Mouse (Mus musculus) CH12.LX (cell line): ENCODE results near the gene Prss21. TPM values are rescaled to one million over a fixed set of nuclear protein-coding genes. Genes with fewer than 3 reads are reported as not detected.

Experiments
- DNase-seq: peaks from one replicate; pipeline ENCODE4 v3.0.0-alpha.2; 2013; ENCODE audit errors: extremely low read depth
- H3K27ac ChIP-seq: 2 replicates; pipeline ENCODE4 v1.5.1; 2012; ENCODE audit warnings: low read depth, mild to moderate bottlenecking, control low read depth, moderate library complexity; ENCODE audit not compliant: insufficient read depth
- H3K27me3 ChIP-seq: replicated peaks from 2 replicates; pipeline ENCODE3; 2012; ENCODE audit warnings: inconsistent platforms
- H3K36me3 ChIP-seq, 2 experiments: replicated peaks in 1 of 2; 2 replicates each; pipeline versions ENCODE3 to v1.6.1; 2012; ENCODE audit warnings: inconsistent platforms in 1 of 2, low read length in 1 of 2, mild to moderate bottlenecking in 1 of 2, mixed read lengths in 1 of 2, moderate library complexity in 1 of 2; ENCODE audit not compliant: control insufficient read depth in 1 of 2, insufficient read depth in 1 of 2
- H3K4me1 ChIP-seq, 2 experiments: 2 replicates each; pipeline ENCODE4 v1.6.1; 2012; ENCODE audit warnings: inconsistent platforms in 1 of 2, moderate library complexity in 1 of 2; ENCODE audit not compliant: insufficient read depth in 2 of 2, control insufficient read depth in 1 of 2
- H3K4me2 ChIP-seq: 2 replicates; pipeline ENCODE4 v1.6.1; 2012; ENCODE audit warnings: low read depth, mild to moderate bottlenecking, control low read depth; ENCODE audit not compliant: poor library complexity, insufficient read depth, severe bottlenecking
- H3K4me3 ChIP-seq, 3 experiments: fragments of 150-350 bp in 1 of 3; sonication (generic) in 1 of 3; replicated peaks in 1 of 3; 2 replicates each; pipeline versions ENCODE3 to v1.5.1; 2011 to 2012; ENCODE audit warnings: low read depth in 2 of 3, low read length in 2 of 3, mild to moderate bottlenecking in 2 of 3, moderate library complexity in 2 of 3, control low read depth in 1 of 3, improper control_type of control experiment in 1 of 3, inconsistent platforms in 1 of 3, mixed read lengths in 1 of 3; ENCODE audit not compliant: poor library complexity in 1 of 3
- H3K79me2 ChIP-seq: replicated peaks from 2 replicates; pipeline ENCODE4 v1.6.1; 2012; ENCODE audit warnings: mild to moderate bottlenecking, moderate library complexity; ENCODE audit not compliant: control insufficient read depth, poor library complexity, insufficient read depth, severe bottlenecking; ENCODE audit errors: extremely low read depth
- H3K9ac ChIP-seq: 2 replicates; pipeline ENCODE4 v1.6.1; 2012; ENCODE audit warnings: low read depth, mild to moderate bottlenecking, control low read depth, moderate library complexity; ENCODE audit not compliant: insufficient read depth
- H3K9me3 ChIP-seq: replicated peaks from 2 replicates; pipeline ENCODE3; 2012; ENCODE audit warnings: low read length, inconsistent platforms, mixed read lengths
- BHLHE40 ChIP-seq: IDR thresholded peaks from 2 replicates; pipeline ENCODE4 v1.6.1; 2011; ENCODE audit warnings: mild to moderate bottlenecking, low read depth, low read length, improper control_type of control experiment
- CHD1 ChIP-seq: IDR thresholded peaks from 2 replicates; pipeline ENCODE4 v1.6.1; 2012; ENCODE audit warnings: low read depth, low read length, improper control_type of control experiment, inconsistent platforms
- CTCF ChIP-seq, 2 experiments: IDR thresholded peaks in 1 of 2; conservative IDR thresholded peaks in 1 of 2; 2 replicates each; pipeline ENCODE4 v1.5.1; 2011 to 2012; ENCODE audit warnings: low read depth in 2 of 2, low read length in 2 of 2, improper control_type of control experiment in 1 of 2, inconsistent platforms in 1 of 2, mild to moderate bottlenecking in 1 of 2, moderate library complexity in 1 of 2
- ELF1 ChIP-seq: IDR thresholded peaks from 2 replicates; pipeline ENCODE4 v1.6.1; 2014; ENCODE audit warnings: low read depth, mild to moderate bottlenecking, inconsistent platforms, low read length, improper control_type of control experiment
- HCFC1 ChIP-seq: IDR thresholded peaks from 2 replicates; pipeline ENCODE4 v1.6.1; 2012; ENCODE audit warnings: low read depth, mild to moderate bottlenecking, inconsistent platforms, low read length, improper control_type of control experiment
- JUND ChIP-seq: conservative IDR thresholded peaks from 2 replicates; pipeline ENCODE4 v1.6.1; 2011; ENCODE audit warnings: low read depth, low read length, improper control_type of control experiment
- KAT2A ChIP-seq: IDR thresholded peaks from 2 replicates; pipeline ENCODE4 v1.6.1; 2012; ENCODE audit warnings: low read length, improper control_type of control experiment, inconsistent platforms; ENCODE audit not compliant: insufficient replicate concordance
- MEF2A ChIP-seq: IDR thresholded peaks from 2 replicates; pipeline ENCODE4 v1.6.1; 2014; ENCODE audit warnings: low read depth, mild to moderate bottlenecking, inconsistent platforms, low read length, improper control_type of control experiment, borderline replicate concordance
- MXI1 ChIP-seq: IDR thresholded peaks from 2 replicates; pipeline ENCODE4 v1.6.1; 2011; ENCODE audit warnings: mild to moderate bottlenecking, low read depth, low read length, improper control_type of control experiment
- MYC ChIP-seq: IDR thresholded peaks from 2 replicates; pipeline ENCODE4 v1.6.1; 2011; ENCODE audit warnings: low read depth, mild to moderate bottlenecking, improper control_type of control experiment, low read length
- NELFE ChIP-seq: IDR thresholded peaks from 2 replicates; pipeline ENCODE4 v1.6.1; 2011; ENCODE audit warnings: low read depth, low read length, improper control_type of control experiment
- NRF1 ChIP-seq: IDR thresholded peaks from 2 replicates; pipeline ENCODE4 v1.6.1; 2014; ENCODE audit warnings: low read depth, mild to moderate bottlenecking, inconsistent platforms, low read length, improper control_type of control experiment, moderate library complexity
- POLR2A ChIP-seq: IDR thresholded peaks from 2 replicates; pipeline ENCODE4 v1.6.1; 2011; ENCODE audit warnings: low read depth, mild to moderate bottlenecking, improper control_type of control experiment, low read length
- POLR2AphosphoS2 ChIP-seq: IDR thresholded peaks from 2 replicates; pipeline ENCODE4 v1.6.1; 2011; ENCODE audit warnings: low read depth, low read length, improper control_type of control experiment
- RAD21 ChIP-seq: IDR thresholded peaks from 2 replicates; pipeline ENCODE4 v1.6.1; 2011; ENCODE audit warnings: low read depth, mild to moderate bottlenecking, low read length, improper control_type of control experiment, moderate library complexity
- RCOR1 ChIP-seq: conservative IDR thresholded peaks from 2 replicates; pipeline ENCODE4 v1.6.1; 2012; ENCODE audit warnings: low read depth, mild to moderate bottlenecking, inconsistent platforms, low read length, improper control_type of control experiment
- SMC3 ChIP-seq: IDR thresholded peaks from 2 replicates; pipeline ENCODE4 v1.6.1; 2011; ENCODE audit warnings: low read depth, low read length, improper control_type of control experiment
- TBP ChIP-seq: conservative IDR thresholded peaks from 2 replicates; pipeline ENCODE4 v1.6.1; 2011; ENCODE audit warnings: low read depth, low read length, improper control_type of control experiment
- TCF12 ChIP-seq: IDR thresholded peaks from 2 replicates; pipeline ENCODE4 v1.6.1; 2014; ENCODE audit warnings: low read depth, mild to moderate bottlenecking, inconsistent platforms, low read length, improper control_type of control experiment
- USF1 ChIP-seq: IDR thresholded peaks from 2 replicates; pipeline ENCODE4 v1.6.1; 2014; ENCODE audit warnings: low read depth, mild to moderate bottlenecking, inconsistent platforms, low read length, improper control_type of control experiment
- USF2 ChIP-seq: conservative IDR thresholded peaks from 2 replicates; pipeline ENCODE4 v1.6.1; 2011; ENCODE audit warnings: low read depth, low read length, improper control_type of control experiment
- ZC3H11A ChIP-seq: IDR thresholded peaks from 2 replicates; pipeline ENCODE4 v1.6.1; 2012; ENCODE audit warnings: low read depth, mild to moderate bottlenecking, inconsistent platforms, low read length, improper control_type of control experiment
- ZMIZ1 ChIP-seq: IDR thresholded peaks from 2 replicates; pipeline ENCODE4 v1.6.1; 2012; ENCODE audit warnings: low read depth, mild to moderate bottlenecking, inconsistent platforms, low read length, improper control_type of control experiment
- ZNF384 ChIP-seq: IDR thresholded peaks from 2 replicates; pipeline ENCODE4 v1.6.1; 2012; ENCODE audit warnings: low read depth, low read length, improper control_type of control experiment, inconsistent platforms
- dilution Hi-C: fragments of 300-500 bp; cut with MboI; formaldehyde crosslinking; loops from 2 replicates; pipeline ENCODE4 v1.14.3; 2020; ENCODE audit warnings: low sequenced_read_pairs; ENCODE audit not compliant: extremely low pct_unique_long_range_greater_than_20kb, extremely low pct_ligation_motif_present
- in situ Hi-C: fragments of 300-500 bp; cut with MboI; formaldehyde crosslinking; loops from 3 replicates; pipeline ENCODE4 v1.14.3; 2019; ENCODE audit warnings: low sequenced_read_pairs, low pct_ligation_motif_present, low pct_unique_long_range_greater_than_20kb, mixed read lengths
- polyA plus RNA-seq: library from polyadenylated mRNA; unstranded; fragments of >175 nt; gene quantifications from 2 replicates; pipeline ENCODE4 v1.2.1, GENCODE M21; 2012; ENCODE audit warnings: low read depth; ENCODE audit not compliant: insufficient read length
- total RNA-seq, 2 experiments: library from RNA; depleted of rRNA; stranded (reverse); fragments of 300-350 nt in 1 of 2; fragments of >200 nt in 1 of 2; gene quantifications; 2 replicates each; pipeline ENCODE4 v1.2.3; 2012 to 2014

Prss21 gene
- total and polyA plus RNA-seq, 3 experiments, result not detected

DNA sequence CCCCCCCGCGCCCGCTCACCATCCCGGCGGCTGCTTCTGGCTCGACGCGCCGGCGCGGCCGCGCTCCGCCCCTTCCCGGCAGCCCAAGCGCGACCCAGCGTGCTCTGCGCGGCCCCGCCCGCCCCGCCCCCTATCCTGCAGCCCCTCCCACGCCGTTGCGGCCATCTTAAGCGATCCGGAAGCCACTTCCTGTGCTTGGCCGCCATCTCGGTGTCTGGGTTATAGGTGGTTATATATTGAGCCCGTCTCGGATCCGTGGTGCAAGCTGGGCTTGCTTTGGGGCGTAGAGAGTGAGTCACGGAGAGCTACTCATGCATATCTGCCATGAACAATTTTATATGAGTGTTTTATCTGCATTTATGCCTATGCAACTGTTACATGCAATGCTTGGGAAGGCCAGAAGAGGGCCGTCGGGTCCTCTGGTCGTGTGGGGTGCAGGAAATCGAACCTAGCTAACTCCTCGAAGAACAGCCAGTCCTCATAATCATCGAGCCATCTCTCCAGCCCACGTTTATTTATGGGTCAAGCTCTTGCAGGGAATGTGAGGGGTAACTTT lies 38.7 kb upstream of the Prss21 start, which contains the start of gene Elob:
Gene Elob, minus strand, starts transcription at position 73 of the 556 bp plus-strand sequence.
- in situ Hi-C loops, result no loop called here
- H3K4me1 ChIP-seq, result peaks cover 2 to 32% of the 10 kb centered on the region in 2 experiments; a peak in 3 of 4 replicates

DNA sequence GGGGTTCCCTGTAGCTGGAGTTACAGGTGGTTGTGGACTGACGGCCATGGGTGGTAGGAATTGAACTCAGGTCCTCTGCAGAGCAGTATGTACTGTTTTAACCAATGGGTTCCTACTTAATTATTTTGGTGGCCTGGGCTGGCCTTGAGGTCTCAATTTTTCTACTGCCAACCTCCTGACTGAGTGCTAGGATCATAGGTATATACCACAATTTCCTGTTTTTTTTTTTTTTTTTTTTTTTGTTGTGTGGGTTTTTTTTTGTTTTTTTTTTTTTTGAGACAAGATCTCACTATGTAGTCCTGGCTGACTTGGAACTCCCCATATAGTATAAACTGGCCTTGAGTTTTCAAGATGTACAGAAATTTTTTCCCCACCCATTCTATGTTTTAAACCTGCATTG lies 36.7 kb upstream of the Prss21 start:
- DNase-seq, result no peak
- Histone ChIP-seq H3K4me2 (no peak overlapping the region), H3K27ac (no peak overlapping the region), H3K27me3 (no peaks in the 10 kb centered on the region), H3K9me3 (no peaks in the 10 kb centered on the region), H3K4me3 (no peak overlapping the region), H3K4me1 (peaks cover 2 to 27% of the 10 kb centered on the region in 2 experiments; a peak in 3 of 4 replicates), H3K79me2 (peaks cover 16% of the 10 kb centered on the region), H3K36me3 (peaks cover 2 to 14% of the 10 kb centered on the region in 2 experiments), H3K9ac (no peak overlapping the region)
- TF ChIP-seq BHLHE40 (no peak), ZNF384 (peak; percentile 44)
- in situ Hi-C loops, result no loop called here
- dilution Hi-C loops, result no loop called here

More for the DNA sequence above, 38.7 kb upstream of the Prss21 start, which contains the start of gene Elob:
- Histone ChIP-seq H3K27ac (peak within 1 kb of the TSS; percentile 95), H3K4me3 (peak within 1 kb of the TSS; percentile 81 to 87 (median 82)), H3K36me3 (peaks cover 19 to 32% of the 10 kb centered on the region in 2 experiments), H3K27me3 (no peaks in the 10 kb centered on the region), H3K9me3 (no peaks in the 10 kb centered on the region), H3K9ac (peak within 1 kb of the TSS; percentile 98), H3K79me2 (peaks cover 20% of the 10 kb centered on the region), H3K4me2 (peak within 1 kb of the TSS; percentile 84)
- dilution Hi-C loops, result no loop called here
- no peak for TF ChIP-seq MYC
- peak; percentile 77 for TF ChIP-seq NRF1
- no peak for TF ChIP-seq CHD1
- no peak for TF ChIP-seq RCOR1
- peak; percentile 74 for TF ChIP-seq HCFC1
- peak; percentile 34; the same call in 1 of the 2 replicates for TF ChIP-seq MEF2A
- no peak for TF ChIP-seq USF2
- TF ChIP-seq MXI1, result peak; percentile 27; the same call in 1 of the 2 replicates
- TF ChIP-seq ZC3H11A, result peak; percentile 94
- no peak for TF ChIP-seq USF1
- TF ChIP-seq JUND, result no peak
- peak; percentile 54 for TF ChIP-seq SMC3
- 0 out of 2 replicates have a peak, but pooled peaks have one; percentile 51 for TF ChIP-seq KAT2A
- TF ChIP-seq POLR2AphosphoS2, result no peak; the same call in 1 of the 2 replicates
- peak; percentile 39 for TF ChIP-seq NELFE
- 0 out of 2 replicates have a peak, but pooled peaks have one; percentile 38 for TF ChIP-seq ZMIZ1
- peak; percentile 66 to 69 for TF ChIP-seq CTCF (conservative IDR thresholded peaks at IDR 0.05 in 1 of 2, IDR thresholded peaks at IDR 0.05 in 1 of 2; ENCODE audit: low read depth in 2 of 2, low read length in 2 of 2)
- TF ChIP-seq RAD21, result peak; percentile 39
- TF ChIP-seq ELF1, result peak; percentile 86
- TF ChIP-seq POLR2A, result peak; percentile 78
- peak; percentile 61 for TF ChIP-seq TCF12
- TF ChIP-seq TBP, result peak; percentile 84
- DNase-seq, result peak; percentile 92
